Mouse (Mus musculus): ENCODE data around the gene Rbms3.

GRCm38 (mm10) chr9:117599341-117599740, 30.4 kb downstream of the Rbms3 start:
- TF ChIP-seq CTCF (IDR thresholded peaks at IDR 0.05; ENCODE audit: low read depth, low read length) (no peak), POLR2A (IDR thresholded peaks at IDR 0.05; ENCODE audit: extremely low read depth, insufficient read depth, low read length) (no peak)

Data from liver, adult 2 months (tissue).